Mouse (Mus musculus) thymus, adult 2 months (tissue): ENCODE data around the gene Gcnt7. TPM values are rescaled to one million over a fixed set of nuclear protein-coding genes. Genes with fewer than 3 reads are reported as not detected.

ENCODE experiments used
- DNase-seq: peaks from one replicate; pipeline ENCODE4 v3.0.0; 2021
- H3K27ac ChIP-seq: fragments of 200-500 bp; 2 replicates; pipeline ENCODE4 v1.5.1; 2012; ENCODE audit warnings: low read length, control low read depth; ENCODE audit not compliant: control insufficient read depth, insufficient read depth
- H3K27me3 ChIP-seq: fragments of 200-500 bp; 2 replicates; pipeline ENCODE4 v1.6.1; 2012; ENCODE audit warnings: mild to moderate bottlenecking, low read length, moderate library complexity, mixed read lengths; ENCODE audit not compliant: control insufficient read depth, insufficient read depth
- H3K36me3 ChIP-seq: fragments of 200-500 bp; 2 replicates; pipeline ENCODE4 v1.6.1; 2012; ENCODE audit warnings: mild to moderate bottlenecking, low read length, moderate library complexity; ENCODE audit not compliant: control insufficient read depth, insufficient read depth
- H3K4me1 ChIP-seq: fragments of 200-500 bp; replicated peaks from 2 replicates; pipeline ENCODE4 v1.6.1; 2012; ENCODE audit warnings: low read length; ENCODE audit not compliant: control insufficient read depth, insufficient read depth
- H3K4me3 ChIP-seq: fragments of 200-500 bp; 2 replicates; pipeline ENCODE4 v1.5.1; 2012; ENCODE audit warnings: mild to moderate bottlenecking, low read length, control low read depth, moderate library complexity; ENCODE audit not compliant: control insufficient read depth, insufficient read depth
- CTCF ChIP-seq: fragments of 200-500 bp; IDR thresholded peaks from 2 replicates; pipeline ENCODE4 v1.5.1; 2012; ENCODE audit warnings: mild to moderate bottlenecking, control low read depth, low read length, moderate library complexity, borderline replicate concordance; ENCODE audit not compliant: control insufficient read depth, poor library complexity, insufficient read depth; ENCODE audit errors: extremely low read depth
- POLR2A ChIP-seq: fragments of 200-500 bp; IDR thresholded peaks from 2 replicates; pipeline ENCODE4 v1.6.1; 2012; ENCODE audit warnings: mild to moderate bottlenecking, low read length, control low read depth, moderate library complexity; ENCODE audit not compliant: control insufficient read depth, poor library complexity, insufficient read depth; ENCODE audit errors: extremely low read depth
- WGBS: fragments of 180-500 bp; shearing (Covaris S2); methylation state at CpG from one replicate; pipeline ENCODE4 v1.1.7; 2018; 5-methylcytosine and 5-hydroxymethylcytosine counted together
- polyA plus RNA-seq: library from polyadenylated mRNA; depleted of rRNA; stranded (reverse); fragments of >200 nt; gene quantifications from 2 replicates; pipeline ENCODE4 v1.2.3, GENCODE M21; 2012; rRNA removed

Gene Gcnt7
- polyA plus RNA-seq, 1 experiment = not detected

GRCm38 (mm10) chr2:172401116-172401825 is 57.1 kb downstream of the Gcnt7 start:
- DNase-seq = peak; percentile 43
- TF ChIP-seq POLR2A (peak; percentile 42; the same call in 1 of the 2 replicates), CTCF (no peak)
- Histone ChIP-seq H3K4me1 (peaks cover 44% of the 10 kb centered on the region), H3K27me3 (no peaks in the 10 kb centered on the region), H3K36me3 (no peaks in the 10 kb centered on the region), H3K27ac (peak overlapping the region; percentile 74), H3K4me3 (no peak overlapping the region)
- WGBS = 15% methylated on average over 13 of the region's 13 CpGs

Other genes starting within 250 kb of the Gcnt7 start
- not detected in 2 replicates for gene Mc3r, start 210.1 kb downstream of the Gcnt7 start, polyA plus RNA-seq
- 6.0 and 6.9 TPM in 2 replicates for gene Fam210b, start 113.0 kb downstream of the Gcnt7 start, polyA plus RNA-seq
- gene Aurka, start 88.1 kb downstream of the Gcnt7 start, polyA plus RNA-seq = 47.7 and 52.1 TPM in 2 replicates
- 79.1 and 97.7 TPM in 2 replicates for gene Cstf1, start 87.9 kb downstream of the Gcnt7 start, polyA plus RNA-seq
- gene Cass4, start 64.8 kb downstream of the Gcnt7 start, polyA plus RNA-seq = 2.2 and 2.8 TPM in 2 replicates
- gene Rtf2, start 18.0 kb downstream of the Gcnt7 start, polyA plus RNA-seq = 79.6 and 86.7 TPM in 2 replicates
- 0.42 and 0.81 TPM in 2 replicates for gene Fam209, start 13.9 kb upstream of the Gcnt7 start, polyA plus RNA-seq
- gene Tfap2c, start 91.0 kb upstream of the Gcnt7 start, polyA plus RNA-seq = 0.69 and 0.92 TPM in 2 replicates